Mouse (Mus musculus): Measurements from ENCODE around the gene Fxyd2. TPM values are rescaled to one million over a fixed set of nuclear protein-coding genes. Genes with fewer than 3 reads are reported as not detected.

Gene Fxyd2
- polyA plus RNA-seq, 1 experiment from 2014 or later, result 0.88 TPM

- Histone ChIP-seq H3K9me3 (ENCODE audit: control insufficient read depth, low read length) (no peaks in the 10 kb centered on the region), H3K4me2 (ENCODE audit: low read depth) (no peak overlapping the region)
- no peak for ATAC-seq (ENCODE audit: insufficient read depth, low FRiP score, low TSS enrichment)
Measured at GRCm38 (mm10) chr9:45401851-45402250, 2.4 kb downstream of the Fxyd2 start.

GRCm38 (mm10) chr9:45402957-45403356 is 3.5 kb downstream of the Fxyd2 start:
- Histone ChIP-seq H3K9me3 (ENCODE audit: control insufficient read depth, low read length) (no peaks in the 10 kb centered on the region), H3K4me3 (ENCODE audit: low read depth, low read length) (no peak overlapping the region), H3K27me3 (ENCODE audit: control insufficient read depth, insufficient read depth, low read length) (no peaks in the 10 kb centered on the region), H3K9ac (ENCODE audit: low read length) (no peak overlapping the region), H3K27ac (ENCODE audit: low read depth, low read length) (no peak overlapping the region), H3K4me1 (ENCODE audit: control insufficient read depth, insufficient read depth, low read length) (no peaks in the 10 kb centered on the region), H3K36me3 (ENCODE audit: control insufficient read depth, insufficient read depth, low read length) (no peaks in the 10 kb centered on the region), H3K4me2 (ENCODE audit: low read depth) (no peak overlapping the region)
- 56% methylated on average over 2 of the region's 2 CpGs for WGBS
- DNase-seq (ENCODE audit: low spot score) (no peak), ATAC-seq (ENCODE audit: insufficient read depth, low FRiP score, low TSS enrichment) (no peak)

More at GRCm38 (mm10) chr9:45401851-45402250, 2.4 kb downstream of the Fxyd2 start:
- Histone ChIP-seq H3K36me3 (ENCODE audit: control insufficient read depth, insufficient read depth, low read length) (no peaks in the 10 kb centered on the region), H3K4me1 (ENCODE audit: control insufficient read depth, insufficient read depth, low read length) (no peaks in the 10 kb centered on the region), H3K9ac (ENCODE audit: low read length) (no peak overlapping the region), H3K4me3 (ENCODE audit: low read depth, low read length) (no peak overlapping the region), H3K27me3 (ENCODE audit: control insufficient read depth, insufficient read depth, low read length) (no peaks in the 10 kb centered on the region), H3K27ac (ENCODE audit: low read depth, low read length) (no peak overlapping the region)
- DNase-seq (ENCODE audit: low spot score), result no peak
- WGBS, result 59% methylated on average over 4 of the region's 4 CpGs

GRCm38 (mm10) chr9:45405694-45406093 is 6.2 kb downstream of the Fxyd2 start:
- no peaks in the 10 kb centered on the region for H3K27me3 ChIP-seq (ENCODE audit: control insufficient read depth, insufficient read depth, low read length)
- H3K36me3 ChIP-seq (ENCODE audit: control insufficient read depth, insufficient read depth, low read length), result no peaks in the 10 kb centered on the region
- H3K9me3 ChIP-seq (ENCODE audit: control insufficient read depth, low read length), result no peaks in the 10 kb centered on the region
- WGBS, result 72% methylated on average over 5 of the region's 5 CpGs
- no peak overlapping the region for H3K9ac ChIP-seq (ENCODE audit: low read length)
- H3K4me3 ChIP-seq (ENCODE audit: low read depth, low read length), result no peak overlapping the region
- no peak overlapping the region for H3K27ac ChIP-seq (ENCODE audit: low read depth, low read length)
- no peaks in the 10 kb centered on the region for H3K4me1 ChIP-seq (ENCODE audit: control insufficient read depth, insufficient read depth, low read length)
- no peak overlapping the region for H3K4me2 ChIP-seq (ENCODE audit: low read depth)
- DNase-seq (ENCODE audit: low spot score), result no peak
- no peak for ATAC-seq (ENCODE audit: insufficient read depth, low FRiP score, low TSS enrichment)

- Histone ChIP-seq H3K9ac (ENCODE audit: low read length) (no peak overlapping the region), H3K9me3 (ENCODE audit: control insufficient read depth, low read length) (no peaks in the 10 kb centered on the region), H3K27me3 (ENCODE audit: control insufficient read depth, insufficient read depth, low read length) (no peaks in the 10 kb centered on the region), H3K27ac (ENCODE audit: low read depth, low read length) (no peak overlapping the region), H3K4me1 (ENCODE audit: control insufficient read depth, insufficient read depth, low read length) (no peaks in the 10 kb centered on the region), H3K36me3 (ENCODE audit: control insufficient read depth, insufficient read depth, low read length) (no peaks in the 10 kb centered on the region), H3K4me2 (ENCODE audit: low read depth) (no peak overlapping the region), H3K4me3 (ENCODE audit: low read depth, low read length) (no peak overlapping the region)
- ATAC-seq (ENCODE audit: insufficient read depth, low FRiP score, low TSS enrichment) (no peak), DNase-seq (ENCODE audit: low spot score) (no peak)
- 78% methylated on average over 3 of the region's 3 CpGs for WGBS
Measured at GRCm38 (mm10) chr9:45406808-45407207, 7.3 kb downstream of the Fxyd2 start.

GRCm38 (mm10) chr9:45407706-45408675 is 8.5 kb downstream of the Fxyd2 start:
- no peak for ATAC-seq (ENCODE audit: insufficient read depth, low FRiP score, low TSS enrichment)
- H3K27me3 ChIP-seq (ENCODE audit: control insufficient read depth, insufficient read depth, low read length), result no peaks in the 10 kb centered on the region
- H3K9me3 ChIP-seq (ENCODE audit: control insufficient read depth, low read length), result no peaks in the 10 kb centered on the region
- H3K36me3 ChIP-seq (ENCODE audit: control insufficient read depth, insufficient read depth, low read length), result no peaks in the 10 kb centered on the region
- H3K9ac ChIP-seq (ENCODE audit: low read length), result peak overlapping the region; percentile 42
- 42% methylated on average over 33 of the region's 33 CpGs for WGBS
- peak overlapping the region; percentile 20; the same call in 1 of the 2 replicates for H3K4me3 ChIP-seq (ENCODE audit: low read depth, low read length)
- no peak overlapping the region for H3K27ac ChIP-seq (ENCODE audit: low read depth, low read length)
- H3K4me2 ChIP-seq (ENCODE audit: low read depth), result peak overlapping the region; percentile 40
- peak; percentile 85 for DNase-seq (ENCODE audit: low spot score)
- no peaks in the 10 kb centered on the region for H3K4me1 ChIP-seq (ENCODE audit: control insufficient read depth, insufficient read depth, low read length)

- no peak overlapping the region for H3K4me2 ChIP-seq (ENCODE audit: low read depth)
- ATAC-seq (ENCODE audit: insufficient read depth, low FRiP score, low TSS enrichment), result no peak
- 84% methylated on average over 5 of the region's 5 CpGs for WGBS
- no peaks in the 10 kb centered on the region for H3K9me3 ChIP-seq (ENCODE audit: control insufficient read depth, low read length)
- DNase-seq (ENCODE audit: low spot score), result no peak
- H3K4me3 ChIP-seq (ENCODE audit: low read depth, low read length), result no peak overlapping the region
- H3K36me3 ChIP-seq (ENCODE audit: control insufficient read depth, insufficient read depth, low read length), result no peaks in the 10 kb centered on the region
- no peaks in the 10 kb centered on the region for H3K27me3 ChIP-seq (ENCODE audit: control insufficient read depth, insufficient read depth, low read length)
- no peaks in the 10 kb centered on the region for H3K4me1 ChIP-seq (ENCODE audit: control insufficient read depth, insufficient read depth, low read length)
- no peak overlapping the region for H3K9ac ChIP-seq (ENCODE audit: low read length)
- H3K27ac ChIP-seq (ENCODE audit: low read depth, low read length), result no peak overlapping the region
Measured at GRCm38 (mm10) chr9:45410193-45410592, 10.7 kb downstream of the Fxyd2 start.

- Histone ChIP-seq H3K9me3 (ENCODE audit: control insufficient read depth, low read length) (no peaks in the 10 kb centered on the region), H3K36me3 (ENCODE audit: control insufficient read depth, insufficient read depth, low read length) (no peaks in the 10 kb centered on the region), H3K27ac (ENCODE audit: low read depth, low read length) (no peak overlapping the region), H3K4me3 (ENCODE audit: low read depth, low read length) (no peak overlapping the region), H3K27me3 (ENCODE audit: control insufficient read depth, insufficient read depth, low read length) (no peaks in the 10 kb centered on the region), H3K4me1 (ENCODE audit: control insufficient read depth, insufficient read depth, low read length) (no peaks in the 10 kb centered on the region), H3K9ac (ENCODE audit: low read length) (no peak overlapping the region), H3K4me2 (ENCODE audit: low read depth) (no peak overlapping the region)
- ATAC-seq (ENCODE audit: insufficient read depth, low FRiP score, low TSS enrichment) (no peak), DNase-seq (ENCODE audit: low spot score) (no peak)
- WGBS, result 80% methylated on average over 2 of the region's 2 CpGs
Measured at GRCm38 (mm10) chr9:45410614-45411013, 11.1 kb downstream of the Fxyd2 start.

GRCm38 (mm10) chr9:45411111-45411510 is 11.6 kb downstream of the Fxyd2 start:
- Histone ChIP-seq H3K4me3 (ENCODE audit: low read depth, low read length) (no peak overlapping the region), H3K9ac (ENCODE audit: low read length) (no peak overlapping the region), H3K4me1 (ENCODE audit: control insufficient read depth, insufficient read depth, low read length) (no peaks in the 10 kb centered on the region), H3K36me3 (ENCODE audit: control insufficient read depth, insufficient read depth, low read length) (no peaks in the 10 kb centered on the region), H3K4me2 (ENCODE audit: low read depth) (no peak overlapping the region), H3K27ac (ENCODE audit: low read depth, low read length) (no peak overlapping the region), H3K27me3 (ENCODE audit: control insufficient read depth, insufficient read depth, low read length) (no peaks in the 10 kb centered on the region), H3K9me3 (ENCODE audit: control insufficient read depth, low read length) (no peaks in the 10 kb centered on the region)
- 80% methylated on average over 3 of the region's 3 CpGs for WGBS
- no peak for ATAC-seq (ENCODE audit: insufficient read depth, low FRiP score, low TSS enrichment)
- no peak for DNase-seq (ENCODE audit: low spot score)

GRCm38 (mm10) chr9:45411803-45412202 is 12.3 kb downstream of the Fxyd2 start:
- no peak overlapping the region for H3K4me3 ChIP-seq (ENCODE audit: low read depth, low read length)
- H3K9me3 ChIP-seq (ENCODE audit: control insufficient read depth, low read length), result no peaks in the 10 kb centered on the region
- H3K27ac ChIP-seq (ENCODE audit: low read depth, low read length), result no peak overlapping the region
- H3K4me1 ChIP-seq (ENCODE audit: control insufficient read depth, insufficient read depth, low read length), result no peaks in the 10 kb centered on the region
- H3K36me3 ChIP-seq (ENCODE audit: control insufficient read depth, insufficient read depth, low read length), result no peaks in the 10 kb centered on the region
- ATAC-seq (ENCODE audit: insufficient read depth, low FRiP score, low TSS enrichment) (no peak), DNase-seq (ENCODE audit: low spot score) (peak; percentile 40)
- H3K4me2 ChIP-seq (ENCODE audit: low read depth), result no peak overlapping the region
- H3K27me3 ChIP-seq (ENCODE audit: control insufficient read depth, insufficient read depth, low read length), result no peaks in the 10 kb centered on the region
- 31% methylated on average over 7 of the region's 7 CpGs for WGBS
- H3K9ac ChIP-seq (ENCODE audit: low read length), result no peak overlapping the region

All from neural tube, embryonic 11.5 days (tissue).